Mouse (Mus musculus): ENCODE measurements around the gene Cnnm4.

DNA sequence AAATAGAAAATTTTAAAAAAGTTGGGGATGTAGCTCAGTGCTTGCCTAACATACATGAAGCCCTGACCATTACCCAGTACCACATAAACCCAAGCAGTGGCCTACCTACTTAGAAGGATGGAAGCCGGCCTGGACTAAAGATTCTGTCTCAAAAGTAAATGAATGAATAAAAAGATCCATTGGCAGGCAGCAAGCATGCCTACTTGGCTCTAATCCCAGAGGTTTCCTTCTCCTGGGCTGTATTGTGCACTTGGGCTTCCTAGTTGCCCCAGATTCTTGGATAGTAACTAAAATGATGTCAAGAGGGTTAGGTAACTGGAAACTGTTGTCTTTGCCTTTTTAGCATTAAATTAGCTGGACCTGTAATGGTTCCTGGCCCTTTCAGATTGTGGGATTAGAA lies 41.9 kb downstream of the Cnnm4 start:
- TF ChIP-seq CTCF (IDR thresholded peaks at IDR 0.05; ENCODE audit: low read depth) (no peak), EP300 (IDR thresholded peaks at IDR 0.05; ENCODE audit: low read depth) (no peak)
